Mouse (Mus musculus) lung, adult 2 months (tissue): ENCODE results near the gene Ppox. TPM values are rescaled to one million over a fixed set of nuclear protein-coding genes. Genes with fewer than 3 reads are reported as not detected.

Experiments
- DNase-seq: peaks from one replicate; pipeline ENCODE4 v3.0.0; 2022
- H3K4me1 ChIP-seq: fragments of 200-500 bp; 2 replicates; pipeline ENCODE4 v1.6.1; 2011; ENCODE audit warnings: low read length; ENCODE audit not compliant: control insufficient read depth, insufficient read depth
- H3K4me3 ChIP-seq: fragments of 200-500 bp; replicated peaks from 2 replicates; pipeline ENCODE3; 2011; ENCODE audit warnings: low read depth, mild to moderate bottlenecking, control low read depth, low read length; ENCODE audit errors: extremely low read depth
- CTCF ChIP-seq: fragments of 200-500 bp; IDR thresholded peaks from 2 replicates; pipeline ENCODE4 v1.5.1; 2011; ENCODE audit warnings: mild to moderate bottlenecking, low read length, control low read depth; ENCODE audit not compliant: insufficient read depth
- POLR2A ChIP-seq: fragments of 200-500 bp; IDR thresholded peaks from 2 replicates; pipeline ENCODE4 v1.6.1; 2011; ENCODE audit warnings: low read depth, mild to moderate bottlenecking, control low read depth, low read length, borderline replicate concordance; ENCODE audit errors: extremely low read depth
- WGBS: fragments of 180-500 bp; shearing (Covaris S2); methylation state at CpG from one replicate; pipeline ENCODE4 v1.1.7; 2018; 5-methylcytosine and 5-hydroxymethylcytosine counted together
- polyA plus RNA-seq: library from polyadenylated mRNA; depleted of rRNA; stranded (reverse); fragments of >200 nt; gene quantifications from 2 replicates; pipeline ENCODE4 v1.2.3, GENCODE M21; 2012

Gene Ppox
- polyA plus RNA-seq, 1 experiment: 49.0 TPM

DNA sequence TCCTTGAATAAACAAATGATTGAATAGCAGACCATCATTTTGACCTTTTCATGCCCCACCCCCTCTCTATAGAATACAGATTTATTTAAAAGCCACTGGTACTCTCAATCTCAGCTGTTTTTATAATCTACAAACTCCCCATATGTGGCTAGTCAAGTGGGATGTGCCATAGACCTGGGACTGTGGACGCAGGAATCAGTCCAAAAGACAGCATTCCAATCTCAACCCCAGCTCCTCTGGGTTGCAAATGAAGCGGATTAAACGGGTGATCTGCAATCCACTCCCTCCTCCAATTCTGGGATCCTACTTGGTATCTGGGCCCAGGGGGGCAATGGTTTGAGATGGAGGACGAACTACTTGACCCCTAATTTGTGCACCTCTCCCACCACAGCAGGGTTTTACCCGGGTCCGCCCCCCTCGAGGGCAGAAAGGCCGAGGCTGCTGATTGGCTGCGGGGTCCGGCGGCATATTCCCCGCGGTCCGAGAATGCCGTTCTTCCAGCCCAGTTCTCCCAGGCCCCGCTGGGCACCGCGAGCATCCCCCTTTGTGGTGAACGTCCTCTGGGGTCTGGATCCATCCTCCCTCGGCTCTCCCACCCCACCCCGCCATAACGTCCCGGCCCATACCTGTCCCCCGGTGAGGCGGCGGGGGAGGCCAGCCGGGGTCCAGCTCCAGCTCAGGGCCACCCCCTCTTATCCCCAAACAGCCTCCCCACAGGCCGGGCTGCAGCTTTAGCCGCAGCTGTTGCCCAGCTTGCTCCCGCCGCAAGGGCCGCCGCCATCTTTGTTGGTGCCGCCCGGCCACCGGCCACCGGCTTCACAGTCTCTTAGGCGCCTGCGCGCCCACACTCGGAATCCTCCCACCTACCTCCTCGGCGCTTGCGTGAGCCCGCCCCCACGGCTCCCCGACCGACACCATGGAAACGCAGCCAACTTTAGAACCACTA, 6.4 kb upstream of the Ppox start, which contains the start of gene Usp21:
Usp21 (minus strand) TSS at position 856 of the 946 bp plus-strand sequence.
- Histone ChIP-seq H3K4me1 (peaks cover 4% of the 10 kb centered on the region), H3K4me3 (peak within 1 kb of the TSS; percentile 92)
- WGBS: 1% methylated on average over 49 of the region's 49 CpGs
- peak; percentile 88 for DNase-seq
- TF ChIP-seq POLR2A: peak; percentile 68; the same call in 1 of the 2 replicates
- no peak for TF ChIP-seq CTCF

DNA sequence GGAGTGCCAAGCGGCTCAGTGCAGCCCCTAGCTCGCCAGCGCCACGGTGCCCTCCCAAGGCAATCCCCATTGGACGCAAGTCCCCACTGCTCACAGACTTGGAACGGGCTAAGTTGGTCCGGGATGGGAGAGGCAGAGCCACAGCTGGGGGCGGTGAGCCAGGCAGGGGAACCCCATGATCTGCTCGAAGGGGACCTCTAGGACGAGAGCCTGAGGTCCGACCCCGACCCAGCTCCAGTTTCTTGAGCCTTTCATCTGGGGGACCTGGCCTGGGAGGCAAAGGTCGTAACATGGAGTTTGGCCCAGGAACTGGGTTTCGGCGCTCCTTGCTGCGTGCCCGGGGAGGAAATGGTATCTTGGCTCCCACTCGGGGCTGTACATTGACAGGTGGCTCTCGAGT, 5.5 kb upstream of the Ppox start:
- TF ChIP-seq POLR2A (no peak), CTCF (no peak)
- DNase-seq: no peak
- Histone ChIP-seq H3K4me3 (no peak overlapping the region), H3K4me1 (peaks cover 7% of the 10 kb centered on the region)
- WGBS: 88% methylated on average over 19 of the region's 19 CpGs

DNA sequence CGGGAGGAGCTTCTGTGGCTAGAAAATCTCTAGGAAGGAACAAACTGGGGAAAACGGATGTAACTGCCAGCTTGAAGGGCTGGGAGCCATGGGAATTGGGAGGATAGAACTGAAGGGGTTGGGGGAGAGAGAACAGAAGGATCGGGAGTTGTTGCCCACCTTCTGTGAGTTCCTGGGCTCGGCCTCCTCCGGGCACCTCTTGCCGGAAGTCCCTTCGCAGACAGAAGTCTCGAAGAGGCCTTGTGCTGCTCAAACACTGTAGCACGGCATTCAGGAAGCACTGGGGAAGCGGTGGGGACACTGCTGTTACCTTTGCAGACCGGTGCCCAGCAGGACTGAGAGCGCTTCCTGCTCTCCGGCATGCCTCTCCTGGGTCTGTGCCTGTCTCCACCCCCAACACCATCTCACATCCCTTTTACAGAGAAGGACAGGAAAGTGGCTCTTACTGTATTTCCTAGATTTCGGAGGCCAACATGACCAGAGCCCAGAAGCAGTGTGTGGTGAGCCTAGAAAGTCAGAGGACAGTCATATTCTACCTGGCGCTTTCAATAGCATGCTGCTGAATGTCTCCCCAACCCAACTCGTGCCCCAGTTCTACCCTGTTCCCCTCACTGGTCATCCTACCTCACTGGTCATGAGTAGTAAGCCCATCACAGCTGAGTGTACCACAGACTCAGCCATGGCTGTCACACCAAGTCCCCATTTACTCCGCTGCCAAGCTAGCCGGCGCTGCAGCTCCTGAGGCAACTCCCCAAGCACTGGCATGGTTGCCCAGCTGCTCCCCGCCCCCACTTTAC, 4.3 kb upstream of the Ppox start:
- H3K4me1 ChIP-seq: peaks cover 9% of the 10 kb centered on the region
- 75% methylated on average over 20 of the region's 20 CpGs for WGBS
- DNase-seq: no peak
- no peak overlapping the region for H3K4me3 ChIP-seq
- no peak for TF ChIP-seq CTCF
- TF ChIP-seq POLR2A: no peak

DNA sequence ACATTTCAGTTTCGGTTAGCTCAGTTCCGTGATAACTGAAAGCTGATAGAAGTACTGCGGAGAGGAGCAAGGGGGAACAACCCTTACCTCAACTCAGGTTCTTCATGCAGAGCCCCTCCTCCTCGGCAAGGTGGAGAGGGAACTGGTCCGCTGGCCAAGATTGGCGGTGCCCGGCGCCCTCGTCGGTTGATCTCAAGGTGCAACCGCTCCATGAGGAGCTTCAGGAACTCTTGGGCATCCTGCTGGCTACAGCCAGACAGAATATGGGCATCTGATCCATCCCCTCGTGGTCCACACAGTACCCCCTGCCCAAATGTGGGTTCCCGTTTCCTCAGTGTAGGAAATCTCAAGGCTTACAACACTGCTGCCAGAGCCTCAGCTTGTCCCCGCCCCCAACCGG, 3.5 kb upstream of the Ppox start:
- H3K4me1 ChIP-seq: peaks cover 13% of the 10 kb centered on the region
- TF ChIP-seq POLR2A (no peak), CTCF (no peak)
- H3K4me3 ChIP-seq: no peak overlapping the region
- WGBS: 86% methylated on average over 15 of the region's 15 CpGs
- no peak for DNase-seq

DNA sequence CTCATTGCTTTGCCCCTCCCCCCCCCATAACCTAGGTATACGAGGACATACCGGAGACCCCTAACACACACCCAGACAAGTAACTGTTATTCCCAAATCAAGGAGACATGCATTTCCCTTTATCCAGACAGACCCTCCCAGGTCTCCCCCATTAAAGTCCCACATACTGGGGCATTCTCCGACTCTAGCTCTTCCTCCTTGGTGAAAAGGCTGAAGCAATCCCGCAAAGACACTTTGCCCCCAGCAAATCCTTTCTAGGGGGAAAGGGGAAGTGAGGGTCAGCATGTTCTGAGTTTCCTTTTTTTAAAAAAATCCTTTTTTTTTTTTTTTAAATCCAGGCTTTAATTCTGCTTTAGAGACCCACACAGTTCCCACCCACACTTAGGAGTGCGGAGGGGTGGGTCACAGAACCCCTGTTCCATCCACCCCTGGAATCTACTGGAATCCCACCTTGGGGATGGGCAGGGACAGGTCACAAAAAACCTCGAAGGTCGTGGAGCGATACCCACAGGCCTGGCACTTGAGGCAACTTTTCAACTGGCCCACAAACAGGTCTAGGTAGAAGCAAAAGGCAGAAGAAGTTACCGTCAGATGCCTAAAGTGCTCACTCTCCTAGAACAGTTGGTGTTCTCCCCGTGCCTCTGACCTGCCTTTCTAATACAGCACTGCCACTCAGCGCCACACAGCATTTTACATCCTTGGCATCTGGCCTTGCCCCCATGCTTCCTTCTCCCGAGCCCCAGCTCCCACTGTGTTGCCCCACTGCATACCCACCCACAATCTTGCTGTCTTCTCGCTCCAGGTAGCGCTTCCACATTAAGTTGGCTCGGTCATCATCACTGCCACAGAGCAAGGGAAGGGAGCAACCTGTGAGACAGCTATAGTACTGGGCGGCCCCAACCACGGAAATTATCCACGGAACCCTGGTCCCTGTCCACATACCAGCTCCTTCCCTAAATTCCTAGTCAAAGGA, 2.5 kb upstream of the Ppox start:
- Histone ChIP-seq H3K4me3 (no peak overlapping the region), H3K4me1 (peaks cover 13% of the 10 kb centered on the region)
- TF ChIP-seq POLR2A (no peak), CTCF (no peak)
- no peak for DNase-seq
- 88% methylated on average over 18 of the region's 18 CpGs for WGBS

DNA sequence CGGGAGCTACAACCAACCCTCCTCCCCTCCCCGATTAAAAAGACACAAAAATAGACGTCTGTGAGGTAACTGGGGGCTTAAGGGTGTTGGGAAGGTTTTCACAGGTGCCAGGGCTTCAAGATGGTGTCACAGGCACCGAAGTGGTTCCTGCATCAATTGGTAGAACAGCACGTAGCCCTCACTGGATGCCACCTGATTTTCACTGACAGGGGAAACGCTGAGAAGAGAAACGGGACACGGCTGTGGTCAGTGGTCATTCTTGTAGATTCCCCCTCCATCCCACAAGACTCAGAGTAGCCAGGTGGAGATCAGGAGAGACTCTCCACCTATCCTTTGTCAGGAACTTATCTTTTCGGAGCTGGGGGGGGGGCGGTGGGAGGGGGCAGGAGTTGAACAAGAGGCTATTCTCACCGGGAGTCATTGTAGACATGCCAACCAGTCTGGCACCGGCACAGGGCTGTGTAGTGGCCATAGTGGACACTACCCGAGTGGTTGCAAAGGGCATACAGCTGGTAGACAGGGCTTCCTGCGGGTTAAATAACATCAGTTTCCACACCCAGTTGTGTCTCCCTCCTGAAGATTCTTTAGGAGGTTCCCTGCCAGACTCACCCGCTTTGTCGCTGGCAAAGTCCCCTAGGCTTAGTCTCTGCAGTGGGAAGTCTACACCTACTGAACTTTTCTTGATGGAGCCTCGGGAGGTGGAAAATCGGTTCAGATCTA, 1.3 kb upstream of the Ppox start:
- WGBS: 67% methylated on average over 18 of the region's 18 CpGs
- DNase-seq: no peak
- Histone ChIP-seq H3K4me1 (peaks cover 9% of the 10 kb centered on the region), H3K4me3 (no peak overlapping the region)
- no peak for TF ChIP-seq POLR2A
- TF ChIP-seq CTCF: no peak

DNA sequence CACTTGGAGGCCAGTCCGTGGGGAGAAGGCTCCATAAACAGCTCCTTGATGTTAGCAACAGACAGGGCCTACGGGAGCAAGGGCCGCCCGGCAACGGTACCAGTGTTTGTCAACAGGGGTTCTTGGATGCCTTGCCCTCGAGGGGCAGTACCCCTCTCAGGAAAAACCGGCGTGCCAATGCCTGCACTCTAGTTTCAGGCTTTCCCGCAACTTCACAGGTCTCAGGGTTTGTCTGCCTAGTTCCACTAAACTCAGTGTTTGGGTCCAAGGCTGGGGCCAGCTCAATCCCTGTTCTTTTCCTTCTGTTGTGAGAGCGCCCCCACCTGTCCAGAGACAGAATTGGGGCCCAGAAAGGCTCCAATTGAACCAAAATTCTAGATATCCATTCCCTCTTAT, 540 bp upstream of the Ppox start:
- no peak for DNase-seq
- whole genome bisulfite sequencing: 1% methylated on average over 10 of the region's 10 CpGs
- Histone ChIP-seq H3K4me3 (peak overlapping the region; percentile 76), H3K4me1 (peaks cover 9% of the 10 kb centered on the region)
- TF ChIP-seq CTCF: peak; percentile 53
- TF ChIP-seq POLR2A: 0 out of 2 replicates have a peak, but pooled peaks have one; percentile 6

DNA sequence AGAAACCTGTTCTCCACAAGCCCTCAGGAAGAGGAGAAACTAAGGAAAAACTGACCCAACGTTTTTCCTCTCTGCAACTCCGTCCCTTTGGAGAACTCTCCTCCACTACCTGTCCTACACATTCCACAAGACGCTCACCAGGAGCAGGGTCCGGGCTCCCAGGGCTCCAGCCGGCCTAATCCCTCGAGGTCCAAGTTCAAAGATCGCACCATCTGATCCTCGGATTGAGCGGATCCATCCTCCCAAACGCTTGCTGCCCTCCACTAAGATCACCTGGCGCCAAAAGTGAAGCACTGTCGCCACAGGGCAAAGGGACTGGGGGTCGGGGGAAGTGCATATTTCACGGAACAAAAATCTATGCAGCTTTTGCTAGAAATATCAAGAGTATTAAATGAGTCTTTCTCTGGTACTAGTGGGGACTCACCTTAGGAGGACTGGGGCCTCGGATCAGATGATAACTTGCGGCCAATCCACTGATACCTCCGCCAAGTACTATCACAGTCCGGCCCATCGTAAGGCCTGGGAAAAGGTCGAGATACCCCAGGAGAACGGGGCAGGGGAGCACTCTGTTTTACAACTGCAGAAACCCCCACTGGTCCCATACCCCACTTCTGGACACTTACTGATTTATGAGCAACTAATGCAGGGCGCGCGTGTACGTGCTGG, 603 bp downstream of the Ppox start:
- Histone ChIP-seq H3K4me1 (peaks cover 9% of the 10 kb centered on the region), H3K4me3 (peak overlapping the region; percentile 91)
- TF ChIP-seq CTCF: no peak
- no peak for TF ChIP-seq POLR2A
- no peak for DNase-seq
- WGBS: 2% methylated on average over 25 of the region's 25 CpGs
